Comparison of ENCODE assay signal across 14 mouse cellular contexts in the genomic region with DNA sequence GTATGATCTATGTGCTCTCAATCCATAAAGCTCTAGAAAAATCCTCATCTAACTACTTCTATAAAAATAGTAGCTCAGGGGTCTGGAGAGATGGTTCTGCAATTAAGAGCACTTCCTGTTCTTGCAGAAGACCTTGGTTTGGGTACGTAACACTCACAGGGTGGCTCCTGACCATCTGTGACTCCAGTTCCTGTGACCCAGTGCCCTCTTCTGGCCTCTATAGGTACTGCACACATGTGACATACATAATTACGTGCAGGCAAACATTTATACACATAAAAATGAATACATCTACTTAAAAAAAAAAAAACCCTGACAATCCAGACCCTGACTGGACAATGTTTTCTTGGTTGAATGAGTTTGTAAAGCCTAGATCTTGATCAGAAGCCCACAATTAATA.
DNase-seq lines count a peak whose midpoint lies in the region; ATAC-seq and TF ChIP-seq lines count a peak whose summit lies in the region.
"Had no signal": no experiment of that assay in that cellular context is flagged by ENCODE, and none has a peak within 500 bp of the region (broad histone marks: within the 10 kb centered on the region; RNA-seq: fewer than 3 reads in every experiment).

No protein-coding gene starts in this region.

- peak; percentile 2; the same call in 1 of the 2 replicates for TF ChIP-seq CTCF in cerebellum, adult 2 months (IDR thresholded peaks at IDR 0.05; ENCODE audit: borderline replicate concordance, insufficient read depth, low read depth, low read length)
- TF ChIP-seq CTCF in kidney, adult 2 months (conservative IDR thresholded peaks at IDR 0.05; ENCODE audit: insufficient read depth, insufficient read length, low read depth, low read length) = 0 out of 2 replicates have a peak, but pooled peaks have one; percentile 8
- TF ChIP-seq CTCF in midbrain, postnatal 0 days (IDR thresholded peaks at IDR 0.05) = peak; percentile 36

- 88% methylated on average over 2 of the region's 2 CpGs for WGBS in cerebellum, adult 2 months
- WGBS in kidney, adult 2 months = 88% methylated on average over 2 of the region's 2 CpGs
- WGBS in midbrain, postnatal 0 days = 85% methylated on average over 2 of the region's 2 CpGs
- WGBS in midbrain, embryonic 15.5 days = 92% methylated on average over 2 of the region's 2 CpGs

- no peaks in the 10 kb centered on the region for H3K9me3 ChIP-seq in midbrain, postnatal 0 days (ENCODE audit: low read length)
- no peaks in the 10 kb centered on the region for H3K9me3 ChIP-seq in midbrain, embryonic 15.5 days
- H3K9me3 ChIP-seq: forebrain, embryonic 13.5 days; heart, embryonic 12.5 days had no signal

- no peak for TF ChIP-seq POLR2A in cerebellum, adult 2 months (IDR thresholded peaks at IDR 0.05; ENCODE audit: borderline replicate concordance, insufficient read depth, low read length)
- no peak for TF ChIP-seq POLR2A in kidney, adult 2 months (IDR thresholded peaks at IDR 0.05; ENCODE audit: low read depth, low read length)

- no peak overlapping the region for H3K4me2 ChIP-seq in midbrain, postnatal 0 days (ENCODE audit: low read depth, low read length, poor library complexity, severe bottlenecking)
- H3K4me2 ChIP-seq in midbrain, embryonic 15.5 days = no peak overlapping the region
- H3K4me2 ChIP-seq: forebrain, embryonic 13.5 days; heart, embryonic 12.5 days had no signal

- ATAC-seq in midbrain, postnatal 0 days (ENCODE audit: low FRiP score) = no peak
- ATAC-seq in midbrain, embryonic 15.5 days (replicated peaks) = no peak
- ATAC-seq in megakaryocyte progenitor cell, adult 5-6 weeks (replicated peaks; ENCODE audit: poor library complexity) = peak; percentile 37; the same call in 1 of the 2 replicates
- ATAC-seq: forebrain, embryonic 13.5 days; inflammation-experienced regulatory T-cells, adult 6 months had no signal

- H3K27me3 ChIP-seq in cerebellum, adult 2 months (ENCODE audit: control insufficient read depth, insufficient read depth, low read length) = no peaks in the 10 kb centered on the region
- no peaks in the 10 kb centered on the region for H3K27me3 ChIP-seq in kidney, adult 2 months (replicated peaks; ENCODE audit: control insufficient read depth, insufficient read depth, low read length)
- no peaks in the 10 kb centered on the region for H3K27me3 ChIP-seq in midbrain, postnatal 0 days (ENCODE audit: insufficient read depth, low read length)
- no peaks in the 10 kb centered on the region for H3K27me3 ChIP-seq in midbrain, embryonic 15.5 days (replicated peaks)
- H3K27me3 ChIP-seq: forebrain, embryonic 13.5 days; heart, embryonic 12.5 days had no signal

- no peak overlapping the region for H3K4me3 ChIP-seq in cerebellum, adult 2 months (replicated peaks; ENCODE audit: insufficient read depth, low read depth, low read length)
- H3K4me3 ChIP-seq in kidney, adult 2 months (ENCODE audit: insufficient read depth, low read depth, low read length) = no peak overlapping the region
- no peak overlapping the region for H3K4me3 ChIP-seq in midbrain, postnatal 0 days (ENCODE audit: low read depth, low read length)
- H3K4me3 ChIP-seq in midbrain, embryonic 15.5 days = no peak overlapping the region
- H3K4me3 ChIP-seq: forebrain, embryonic 13.5 days; heart, embryonic 12.5 days had no signal

- DNase-seq in cerebellum, adult 2 months = no peak
- no peak for DNase-seq in cerebellum, adult 11-12 months
- DNase-seq in kidney, adult 2 months = no peak
- no peak for DNase-seq in kidney, adult 11 months
- DNase-seq in midbrain, postnatal 0 days (ENCODE audit: low spot score) = no peak
- DNase-seq in layer of hippocampus, adult 11-12 months (ENCODE audit: low spot score) = no peak
- DNase-seq: adrenal gland, adult 2 months; B cell, adult 2 months; heart, postnatal 4 days had no signal

- no peak overlapping the region for H3K27ac ChIP-seq in cerebellum, adult 2 months (ENCODE audit: insufficient read depth, low read length)
- no peak overlapping the region for H3K27ac ChIP-seq in kidney, adult 2 months (ENCODE audit: insufficient read depth, low read depth, low read length)
- H3K27ac ChIP-seq in midbrain, postnatal 0 days (ENCODE audit: low read depth, low read length) = no peak overlapping the region
- no peak overlapping the region for H3K27ac ChIP-seq in midbrain, embryonic 15.5 days
- H3K27ac ChIP-seq: forebrain, embryonic 13.5 days had no signal

- H3K36me3 ChIP-seq in kidney, adult 2 months (ENCODE audit: control insufficient read depth, insufficient read depth, low read length) = no peaks in the 10 kb centered on the region
- no peaks in the 10 kb centered on the region for H3K36me3 ChIP-seq in midbrain, postnatal 0 days (ENCODE audit: insufficient read depth, low read length)
- H3K36me3 ChIP-seq in midbrain, embryonic 15.5 days (replicated peaks) = no peaks in the 10 kb centered on the region
- H3K36me3 ChIP-seq: heart, embryonic 12.5 days had no signal

- H3K4me1 ChIP-seq in cerebellum, adult 2 months (ENCODE audit: control insufficient read depth, insufficient read depth, low read length) = no peaks in the 10 kb centered on the region
- no peaks in the 10 kb centered on the region for H3K4me1 ChIP-seq in kidney, adult 2 months (ENCODE audit: control insufficient read depth, insufficient read depth, low read length)
- no peaks in the 10 kb centered on the region for H3K4me1 ChIP-seq in midbrain, postnatal 0 days (ENCODE audit: insufficient read depth, low read length)
- H3K4me1 ChIP-seq in midbrain, embryonic 15.5 days = no peaks in the 10 kb centered on the region
- H3K4me1 ChIP-seq: forebrain, embryonic 13.5 days; heart, embryonic 12.5 days had no signal

- H3K9ac ChIP-seq in midbrain, postnatal 0 days (replicated peaks; ENCODE audit: low read length, poor library complexity, severe bottlenecking) = no peak overlapping the region
- H3K9ac ChIP-seq in midbrain, embryonic 15.5 days = no peak overlapping the region
- H3K9ac ChIP-seq: forebrain, embryonic 13.5 days; heart, embryonic 12.5 days had no signal
